Mouse (Mus musculus) thymus, adult 2 months (tissue): Measurements from ENCODE around the gene Mrpl49. TPM values are rescaled to one million over a fixed set of nuclear protein-coding genes. Genes with fewer than 3 reads are reported as not detected.

ENCODE experiments used
- DNase-seq: peaks from one replicate; pipeline ENCODE4 v3.0.0; 2021
- H3K27ac ChIP-seq: fragments of 200-500 bp; 2 replicates; pipeline ENCODE4 v1.5.1; 2012; ENCODE audit warnings: low read length, control low read depth; ENCODE audit not compliant: control insufficient read depth, insufficient read depth
- H3K27me3 ChIP-seq: fragments of 200-500 bp; 2 replicates; pipeline ENCODE4 v1.6.1; 2012; ENCODE audit warnings: mild to moderate bottlenecking, low read length, moderate library complexity, mixed read lengths; ENCODE audit not compliant: control insufficient read depth, insufficient read depth
- H3K36me3 ChIP-seq: fragments of 200-500 bp; 2 replicates; pipeline ENCODE4 v1.6.1; 2012; ENCODE audit warnings: mild to moderate bottlenecking, low read length, moderate library complexity; ENCODE audit not compliant: control insufficient read depth, insufficient read depth
- H3K4me1 ChIP-seq: fragments of 200-500 bp; replicated peaks from 2 replicates; pipeline ENCODE4 v1.6.1; 2012; ENCODE audit warnings: low read length; ENCODE audit not compliant: control insufficient read depth, insufficient read depth
- H3K4me3 ChIP-seq: fragments of 200-500 bp; 2 replicates; pipeline ENCODE4 v1.5.1; 2012; ENCODE audit warnings: mild to moderate bottlenecking, low read length, control low read depth, moderate library complexity; ENCODE audit not compliant: control insufficient read depth, insufficient read depth
- CTCF ChIP-seq: fragments of 200-500 bp; IDR thresholded peaks from 2 replicates; pipeline ENCODE4 v1.5.1; 2012; ENCODE audit warnings: mild to moderate bottlenecking, control low read depth, low read length, moderate library complexity, borderline replicate concordance; ENCODE audit not compliant: control insufficient read depth, poor library complexity, insufficient read depth; ENCODE audit errors: extremely low read depth
- POLR2A ChIP-seq: fragments of 200-500 bp; IDR thresholded peaks from 2 replicates; pipeline ENCODE4 v1.6.1; 2012; ENCODE audit warnings: mild to moderate bottlenecking, low read length, control low read depth, moderate library complexity; ENCODE audit not compliant: control insufficient read depth, poor library complexity, insufficient read depth; ENCODE audit errors: extremely low read depth
- WGBS: fragments of 180-500 bp; shearing (Covaris S2); methylation state at CpG from one replicate; pipeline ENCODE4 v1.1.7; 2018; 5-methylcytosine and 5-hydroxymethylcytosine counted together
- polyA plus RNA-seq: library from polyadenylated mRNA; depleted of rRNA; stranded (reverse); fragments of >200 nt; gene quantifications from 2 replicates; pipeline ENCODE4 v1.2.3, GENCODE M21; 2012

The Mrpl49 gene
- polyA plus RNA-seq, 1 experiment: 28.8 TPM

- Histone ChIP-seq H3K36me3 (no peaks in the 10 kb centered on the region), H3K4me3 (peak within 1 kb of the TSS; percentile 51), H3K4me1 (peaks cover 28% of the 10 kb centered on the region), H3K27me3 (no peaks in the 10 kb centered on the region), H3K27ac (peak within 1 kb of the TSS; percentile 2; the same call in 1 of the 2 replicates)
- DNase-seq: peak; percentile 86
- TF ChIP-seq POLR2A (no peak), CTCF (no peak)
- WGBS: 10% methylated on average over 33 of the region's 33 CpGs
These were observed 10.3 kb upstream of the Mrpl49 start, which contains the start of gene Tm7sf2 for GRCm38 (mm10) chr19:6067724-6068415. Gene Tm7sf2 (minus strand): TSS chr19:6068373.

- Histone ChIP-seq H3K4me3 (peak overlapping the region; percentile 51), H3K27me3 (no peaks in the 10 kb centered on the region), H3K27ac (peak overlapping the region; percentile 2; the same call in 1 of the 2 replicates), H3K36me3 (no peaks in the 10 kb centered on the region), H3K4me1 (peaks cover 35% of the 10 kb centered on the region)
- 1% methylated on average over 30 of the region's 30 CpGs for WGBS
- TF ChIP-seq CTCF (peak; percentile 93), POLR2A (no peak)
- DNase-seq: peak; percentile 84
These were observed 9.6 kb upstream of the Mrpl49 start for GRCm38 (mm10) chr19:6067011-6067723.

DNA sequence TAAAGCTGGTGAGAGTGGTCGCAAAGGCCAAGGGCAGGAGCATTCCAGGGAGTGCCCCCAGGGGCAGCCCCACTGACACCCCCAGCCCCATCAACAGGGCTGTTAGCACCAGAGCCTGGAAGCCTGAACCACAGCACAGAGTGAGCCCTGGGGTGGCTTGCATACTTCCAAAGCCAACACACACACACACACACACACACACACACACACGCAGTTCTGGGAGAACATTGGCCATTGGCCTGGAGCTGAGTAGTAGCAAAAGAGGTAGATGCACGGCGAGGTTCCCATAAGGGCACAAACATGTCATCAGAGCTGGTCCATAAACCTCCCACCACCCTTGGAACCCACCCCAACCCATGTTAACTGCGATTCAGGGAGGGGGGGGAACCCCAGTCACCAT, 9.0 kb upstream of the Mrpl49 start:
- no peak overlapping the region for H3K27ac ChIP-seq
- no peak overlapping the region for H3K4me3 ChIP-seq
- no peaks in the 10 kb centered on the region for H3K36me3 ChIP-seq
- whole genome bisulfite sequencing: 42% methylated on average over 5 of the region's 5 CpGs
- no peaks in the 10 kb centered on the region for H3K27me3 ChIP-seq
- TF ChIP-seq POLR2A (no peak), CTCF (no peak)
- peaks cover 34% of the 10 kb centered on the region for H3K4me1 ChIP-seq
- DNase-seq: no peak

GRCm38 (mm10) chr19:6063081-6063480, 5.5 kb upstream of the Mrpl49 start:
- 97% methylated on average over 6 of the region's 6 CpGs for WGBS

DNA sequence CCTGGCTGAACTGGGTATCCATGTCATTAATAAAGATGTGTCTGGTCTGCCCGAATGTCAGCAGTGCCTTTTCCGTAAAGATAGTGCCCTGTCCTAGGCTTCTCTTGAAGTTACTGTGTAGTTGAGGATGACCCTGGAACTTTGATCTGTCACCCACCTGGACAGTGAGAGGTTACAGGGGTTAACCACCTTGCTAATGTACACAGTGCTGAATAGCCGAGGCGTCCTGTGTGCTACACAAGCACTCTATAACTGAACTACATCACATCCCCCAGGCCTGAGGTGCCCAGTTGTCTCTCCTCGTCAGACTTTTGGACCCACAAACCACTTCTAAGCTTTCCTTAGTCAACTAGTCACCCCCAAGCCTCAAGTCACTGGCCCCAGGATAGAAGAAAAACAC, 4.8 kb upstream of the Mrpl49 start:
- Histone ChIP-seq H3K36me3 (no peaks in the 10 kb centered on the region), H3K4me3 (peak overlapping the region; percentile 72), H3K4me1 (peaks cover 17% of the 10 kb centered on the region), H3K27ac (peak overlapping the region; percentile 83), H3K27me3 (no peaks in the 10 kb centered on the region)
- 35% methylated on average over 5 of the region's 5 CpGs for WGBS
- TF ChIP-seq CTCF (no peak), POLR2A (no peak)
- DNase-seq: no peak

More at GRCm38 (mm10) chr19:6063081-6063480, 5.5 kb upstream of the Mrpl49 start:
- H3K4me3 ChIP-seq: no peak overlapping the region
- no peaks in the 10 kb centered on the region for H3K36me3 ChIP-seq
- no peaks in the 10 kb centered on the region for H3K27me3 ChIP-seq
- H3K4me1 ChIP-seq: peaks cover 22% of the 10 kb centered on the region
- H3K27ac ChIP-seq: no peak overlapping the region
- DNase-seq: no peak
- TF ChIP-seq POLR2A (no peak), CTCF (no peak)

- Histone ChIP-seq H3K27me3 (no peaks in the 10 kb centered on the region), H3K36me3 (no peaks in the 10 kb centered on the region), H3K4me1 (peaks cover 17% of the 10 kb centered on the region), H3K27ac (peak overlapping the region; percentile 83), H3K4me3 (peak overlapping the region; percentile 72)
- DNase-seq: peak; percentile 69
- TF ChIP-seq CTCF (peak; percentile 23; the same call in 1 of the 2 replicates), POLR2A (peak; percentile 90)
- WGBS: under 1% methylated on average over 44 of the region's 44 CpGs
These were observed 4.2 kb upstream of the Mrpl49 start for GRCm38 (mm10) chr19:6061641-6062302.
